Mouse (Mus musculus): ENCODE measurements around the gene Gm7030. TPM values are rescaled to one million over a fixed set of nuclear protein-coding genes. Genes with fewer than 3 reads are reported as not detected.
A peak's percentile ranks its signal among the peaks of the same experiment; 100 is the strongest.
"Not testable (repeated sequence)": the region's sequence is repeated elsewhere in the genome, so short reads cannot be mapped to it uniquely, and the experiment has no call there.

Gene Gm7030
- polyA plus RNA-seq, 3 experiments from 2014 or later: 1.3 TPM; not detected in 2

GRCm38 (mm10) chr17:36135421-36136231 is 6.4 kb upstream of the Gm7030 start:
- ATAC-seq: not testable (repeated sequence)

- no peak for ATAC-seq
These were observed 2.5 kb upstream of the Gm7030 start for GRCm38 (mm10) chr17:36131516-36132265.

GRCm38 (mm10) chr17:36128525-36128924 is 700 bp downstream of the Gm7030 start:
- ATAC-seq: not testable (repeated sequence)

GRCm38 (mm10) chr17:36124111-36124510 is 5.1 kb downstream of the Gm7030 start:
- ATAC-seq: not testable (repeated sequence)

GRCm38 (mm10) chr17:36121352-36122020 is 7.7 kb downstream of the Gm7030 start, which contains the start of gene Gm19684:
TSS of gene Gm19684 (plus strand) at chr17:36121678.
- peak; percentile 98 for ATAC-seq

GRCm38 (mm10) chr17:36120839-36121238 is 8.4 kb downstream of the Gm7030 start:
- ATAC-seq: not testable (repeated sequence)

GRCm38 (mm10) chr17:36116545-36116944 is 12.7 kb downstream of the Gm7030 start:
- not testable (repeated sequence) for ATAC-seq

- ATAC-seq: not testable (repeated sequence)
These were observed 15.1 kb downstream of the Gm7030 start for GRCm38 (mm10) chr17:36113979-36114593.

GRCm38 (mm10) chr17:36111510-36111868 is 17.7 kb downstream of the Gm7030 start:
- ATAC-seq: peak; percentile 90

GRCm38 (mm10) chr17:36110641-36111509 is 18.4 kb downstream of the Gm7030 start:
- peak; percentile 78 for ATAC-seq

GRCm38 (mm10) chr17:36110129-36110528 is 19.1 kb downstream of the Gm7030 start:
- not testable (repeated sequence) for ATAC-seq

GRCm38 (mm10) chr17:36102091-36102490 is 27.1 kb downstream of the Gm7030 start:
- not testable (repeated sequence) for ATAC-seq

GRCm38 (mm10) chr17:36099603-36100002 is 29.6 kb downstream of the Gm7030 start:
- ATAC-seq: not testable (repeated sequence)

- no peak for ATAC-seq
These were observed 35.3 kb downstream of the Gm7030 start for GRCm38 (mm10) chr17:36093936-36094335.

- ATAC-seq: not testable (repeated sequence)
These were observed 36.7 kb downstream of the Gm7030 start for GRCm38 (mm10) chr17:36092520-36092919.

GRCm38 (mm10) chr17:36091933-36092332 is 37.3 kb downstream of the Gm7030 start:
- not testable (repeated sequence) for ATAC-seq

GRCm38 (mm10) chr17:36085976-36086375 is 43.2 kb downstream of the Gm7030 start:
- not testable (repeated sequence) for ATAC-seq

- ATAC-seq: peak; percentile 59
These were observed 45.3 kb downstream of the Gm7030 start for GRCm38 (mm10) chr17:36083870-36084451.

GRCm38 (mm10) chr17:36083266-36083869 is 45.9 kb downstream of the Gm7030 start:
- ATAC-seq: peak; percentile 59

GRCm38 (mm10) chr17:36082519-36083232 is 46.5 kb downstream of the Gm7030 start:
- ATAC-seq: peak; percentile 7

All from inflammation-experienced regulatory T-cells, adult 6 months (primary cell).